Mouse (Mus musculus) cerebellum, adult 11 months (tissue): ENCODE measurements at regions not wholly inside any gene's neighbourhood (a gene's known extent, or its start where the extent isn't known, plus 50 kb on each side); places are given as distances from the start of the nearest gene placed in this dataset.

Experiments
- DNase-seq: peaks from one replicate; pipeline ENCODE4 v3.0.0; 2022

- DNase-seq, result no peak
These were observed 146.8 kb downstream of the Ktn1 start for GRCm38 (mm10) chr14:47795062-47795461.

- no peak for DNase-seq
These were observed 150.0 kb downstream of the Ktn1 start for GRCm38 (mm10) chr14:47798203-47798602.

DNA sequence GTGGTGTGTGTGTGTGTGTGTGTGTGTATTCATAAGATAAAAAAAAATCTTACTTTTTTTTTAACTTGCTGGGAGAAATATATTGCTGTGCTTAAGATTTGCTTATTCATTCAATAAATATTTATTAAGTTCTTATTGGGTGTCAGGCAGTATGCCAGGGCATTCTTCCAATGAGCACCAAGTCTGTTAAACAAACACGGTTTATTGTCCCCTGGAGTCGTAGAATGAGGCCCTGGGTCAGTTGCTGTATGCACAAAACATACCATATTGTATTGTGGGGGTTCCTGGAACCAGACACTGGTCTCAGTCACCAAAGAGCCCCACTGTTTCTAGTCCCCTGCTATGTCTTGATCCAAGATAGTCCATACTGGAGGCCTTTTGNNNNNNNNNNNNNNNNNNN is 151.3 kb downstream of the Ktn1 start:
- no peak for DNase-seq

GRCm38 (mm10) chr14:47805202-47805601 is 157.0 kb downstream of the Ktn1 start:
- DNase-seq, result no peak

- DNase-seq, result no peak
These were observed 157.7 kb downstream of the Ktn1 start for GRCm38 (mm10) chr14:47805771-47806535.

DNA sequence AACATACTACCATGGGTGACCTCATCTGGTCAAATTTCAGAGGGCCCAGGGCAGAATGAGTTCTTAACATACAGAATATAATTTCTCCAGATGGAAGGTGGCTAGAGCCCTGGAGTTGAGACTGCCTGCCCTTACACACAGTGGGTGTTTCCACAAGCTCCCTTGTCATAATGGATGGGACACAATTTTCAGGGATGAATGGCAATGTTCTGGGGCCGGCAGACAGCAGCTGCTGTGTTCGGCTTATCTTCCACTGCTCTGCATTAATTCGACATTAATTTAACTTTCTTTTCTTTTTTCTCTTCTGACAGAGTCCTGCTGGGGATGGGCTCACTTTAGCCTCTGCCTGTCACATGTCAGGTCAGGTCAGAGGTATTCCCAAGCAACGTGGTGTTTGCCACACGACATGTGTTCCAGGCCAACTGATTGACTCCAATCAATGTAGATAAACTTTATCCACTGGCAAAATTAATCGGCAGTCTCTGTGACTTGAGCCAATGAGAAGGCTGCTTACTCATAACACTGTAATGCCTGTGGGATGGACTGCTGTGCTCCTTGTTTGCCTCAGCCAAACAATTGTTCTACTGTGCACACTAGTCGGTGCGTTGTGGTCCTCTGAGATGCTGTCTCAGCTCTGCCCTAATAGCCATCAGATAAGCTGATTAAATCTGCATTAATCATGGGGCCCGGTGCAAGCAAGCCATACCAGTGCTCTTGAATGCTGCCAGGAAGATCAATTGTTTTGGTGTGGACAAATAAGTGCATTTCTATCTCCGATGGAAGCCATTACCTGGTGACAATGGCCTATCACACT is 160.1 kb downstream of the Ktn1 start:
- no peak for DNase-seq

DNA sequence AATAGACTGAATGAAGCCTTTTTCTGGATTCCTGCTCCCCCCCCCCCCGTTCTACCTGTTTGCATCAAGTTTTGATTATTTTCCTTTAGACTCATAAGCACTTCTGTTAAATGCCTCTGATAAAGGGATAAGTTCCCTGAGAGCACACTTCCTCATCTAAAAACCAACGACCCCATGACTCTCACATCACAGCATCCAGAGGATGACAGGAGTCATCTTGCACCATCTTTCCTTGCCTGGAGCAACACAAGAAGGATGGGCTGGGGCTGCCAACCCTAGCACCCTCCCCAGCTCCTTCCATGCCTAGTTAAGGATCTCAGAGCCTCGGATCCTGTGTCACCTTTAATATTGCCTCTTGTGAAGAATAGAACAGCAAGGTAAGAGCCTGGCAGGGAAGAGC is 170.0 kb downstream of the Ktn1 start:
- DNase-seq, result no peak

GRCm38 (mm10) chr14:47818641-47819040 is 170.4 kb downstream of the Ktn1 start:
- no peak for DNase-seq

DNA sequence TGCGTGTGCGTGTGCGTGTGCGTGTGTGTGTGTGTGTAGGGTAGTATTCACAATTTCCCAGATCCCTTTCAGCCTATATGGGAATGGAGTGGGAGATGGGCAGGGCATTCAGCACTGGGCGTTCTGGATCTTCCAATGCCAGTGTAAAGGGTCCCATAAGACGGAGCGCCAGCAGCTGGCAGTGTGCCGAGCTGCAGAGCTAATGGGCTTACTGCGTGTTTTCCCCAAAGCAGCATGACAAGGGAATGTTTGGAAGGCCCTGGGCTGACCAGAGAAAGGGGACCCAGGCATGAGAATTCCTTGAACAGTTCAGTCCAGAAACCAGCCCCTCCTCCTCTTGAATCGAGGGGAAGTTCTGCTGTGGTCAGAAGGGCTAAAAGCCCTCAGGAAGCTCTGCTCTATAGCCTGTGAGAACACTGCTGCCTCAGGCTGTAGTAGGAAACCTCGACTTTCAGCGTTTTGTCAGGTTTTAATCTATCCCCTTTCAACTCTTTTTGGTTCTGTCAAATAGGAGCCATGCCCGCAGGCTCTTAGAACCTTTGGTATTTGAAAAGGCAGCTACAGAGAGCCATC is 172.4 kb downstream of the Ktn1 start:
- DNase-seq, result no peak

- DNase-seq, result no peak
These were observed 174.9 kb downstream of the Ktn1 start for GRCm38 (mm10) chr14:47823182-47823581.

DNA sequence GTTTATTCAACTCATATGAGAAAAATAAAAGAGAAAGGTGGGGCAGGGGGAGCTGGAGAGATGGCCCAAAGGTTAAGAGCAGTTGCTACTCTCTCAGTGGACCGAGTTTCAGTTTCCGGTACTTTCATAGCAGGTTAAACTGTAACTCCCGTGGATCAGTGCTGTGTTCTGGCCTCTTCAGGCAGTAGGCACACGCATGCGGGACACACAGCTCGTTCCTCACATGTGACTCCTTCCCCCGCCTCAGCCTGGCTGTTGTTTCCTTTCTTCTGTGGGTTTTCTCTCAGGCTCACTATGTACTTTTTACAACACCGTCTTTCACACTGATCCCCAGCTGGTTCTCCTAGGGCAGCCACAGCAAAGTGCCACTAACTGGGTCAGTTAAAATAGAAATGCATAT is 175.4 kb downstream of the Ktn1 start:
- no peak for DNase-seq

DNA sequence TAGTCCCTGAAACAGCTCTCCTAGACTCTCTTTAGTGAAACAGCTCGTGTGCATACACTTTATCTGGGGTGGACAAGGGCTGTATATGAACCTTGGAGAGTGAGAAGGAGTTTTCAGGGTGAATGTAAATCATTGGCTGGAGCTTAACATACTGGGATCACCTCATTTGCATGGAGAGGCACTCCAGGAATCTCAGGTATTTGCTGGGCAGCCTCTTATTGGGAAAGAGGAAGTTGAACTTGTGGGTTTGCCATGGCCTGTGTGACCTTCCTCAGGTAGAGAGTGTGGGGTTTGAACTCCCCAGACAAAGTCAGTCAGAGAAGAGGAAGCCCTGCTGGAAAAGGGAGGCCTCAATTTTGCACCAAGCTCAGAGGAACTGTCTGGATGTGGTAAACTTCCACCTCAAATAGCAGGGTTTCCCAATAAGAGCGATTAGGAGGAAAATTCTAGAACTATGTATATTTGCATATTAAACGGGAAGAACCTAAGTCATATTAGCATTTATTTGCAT is 177.3 kb downstream of the Ktn1 start:
- DNase-seq, result no peak

- no peak for DNase-seq
These were observed 178.3 kb downstream of the Ktn1 start for GRCm38 (mm10) chr14:47826545-47826944.

- DNase-seq, result no peak
These were observed 179.4 kb downstream of the Ktn1 start for GRCm38 (mm10) chr14:47827623-47828022.

DNA sequence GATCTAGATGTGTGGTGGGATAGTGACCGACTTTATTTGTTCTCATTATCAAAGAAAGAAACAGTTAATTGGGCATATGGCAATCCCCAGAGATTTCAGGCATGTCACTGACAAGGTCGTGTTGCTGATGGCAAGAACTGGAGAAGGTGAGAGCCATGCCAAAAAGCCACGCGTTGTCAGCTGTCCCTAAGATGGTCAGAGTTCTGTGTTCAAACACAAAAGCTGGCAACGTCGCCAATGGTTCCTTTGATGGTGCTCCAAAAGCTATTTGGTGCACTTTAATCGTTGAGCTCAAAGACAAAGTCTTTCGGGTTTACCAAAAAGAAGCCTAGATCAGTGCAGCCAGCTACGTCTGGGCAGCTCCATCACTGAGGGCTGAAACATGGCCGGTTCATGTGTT is 185.4 kb downstream of the Ktn1 start:
- no peak for DNase-seq

DNA sequence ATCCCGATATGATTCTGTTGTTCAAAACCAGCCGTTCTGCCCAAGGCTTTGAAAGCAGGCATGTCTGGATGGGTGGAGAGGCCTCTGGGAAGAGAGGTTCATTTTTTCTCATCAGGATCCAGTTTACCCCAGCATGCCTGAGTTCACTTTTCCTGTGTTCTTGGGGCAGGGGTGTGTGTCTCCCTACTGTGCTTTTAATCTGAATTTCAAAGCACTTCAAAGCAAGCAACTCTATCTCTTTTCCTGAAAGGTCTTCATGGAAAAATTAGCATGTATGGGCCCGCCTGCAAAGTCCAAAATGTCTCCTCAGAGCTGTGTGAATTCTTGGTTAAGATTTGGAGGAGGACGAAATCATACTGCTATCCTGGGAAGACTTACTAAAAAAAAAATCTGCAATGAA is 187.2 kb downstream of the Ktn1 start:
- DNase-seq, result no peak

GRCm38 (mm10) chr14:47839493-47840215 is 191.4 kb downstream of the Ktn1 start:
- DNase-seq, result no peak

GRCm38 (mm10) chr14:47844366-47844765 is 196.1 kb downstream of the Ktn1 start:
- no peak for DNase-seq

GRCm38 (mm10) chr14:47848861-47849260 is 200.6 kb downstream of the Ktn1 start:
- no peak for DNase-seq

- no peak for DNase-seq
These were observed 208.1 kb downstream of the Ktn1 start for GRCm38 (mm10) chr14:47856280-47856765.

DNA sequence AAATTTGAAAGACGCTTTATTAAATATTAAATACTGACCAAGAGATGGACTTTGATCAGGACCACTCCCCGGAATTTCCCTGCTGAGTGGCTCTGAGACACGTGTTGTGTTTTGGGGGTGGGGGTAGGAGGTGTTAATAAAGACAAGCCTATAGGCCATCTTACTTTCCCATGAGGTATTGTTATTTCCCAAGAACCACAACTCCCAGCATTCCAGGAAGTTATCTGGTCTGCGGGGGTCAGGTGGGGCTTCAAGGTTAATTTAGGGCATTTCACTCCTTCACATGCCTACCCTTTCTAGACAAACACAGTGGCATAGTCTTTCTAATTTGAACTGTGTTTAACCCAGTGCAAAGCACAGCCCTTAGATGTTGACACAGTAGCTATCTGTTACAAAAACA is 209.0 kb downstream of the Ktn1 start:
- no peak for DNase-seq

GRCm38 (mm10) chr14:47857731-47858556 is 209.7 kb downstream of the Ktn1 start:
- DNase-seq, result no peak
